Mouse (Mus musculus) liver, embryonic 14.5 days (tissue): ENCODE measurements around the gene Agbl1.

Experiments used
- CTCF ChIP-seq: IDR thresholded peaks from 2 replicates; pipeline ENCODE4 v1.5.1; 2016; ENCODE audit warnings: antibody characterized with exemption, low read depth, control low read depth
- EP300 ChIP-seq: IDR thresholded peaks from 2 replicates; pipeline ENCODE4 v1.6.1; 2016; ENCODE audit warnings: antibody characterized with exemption, low read depth

DNA sequence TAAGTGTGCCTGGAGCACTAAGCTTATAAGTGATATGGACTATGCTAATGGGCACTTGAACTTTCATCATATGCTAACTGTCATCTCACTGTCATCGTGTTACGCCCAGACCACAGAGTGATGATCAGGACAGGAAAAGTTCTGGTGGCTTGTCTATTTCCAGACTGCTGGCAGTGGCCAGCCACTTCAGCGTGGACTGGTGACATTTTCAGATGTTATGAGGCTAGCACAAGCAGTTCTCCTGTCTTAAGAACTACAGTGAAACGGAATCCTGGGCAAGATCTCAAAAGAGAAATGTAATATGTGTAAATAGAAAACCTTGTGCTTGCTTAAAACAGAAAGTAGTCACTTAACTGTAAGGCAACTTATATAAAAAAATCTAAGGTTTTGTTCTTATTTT, 550.8 kb downstream of the Agbl1 start:
- TF ChIP-seq CTCF = no peak
- no peak for TF ChIP-seq EP300
